Mouse (Mus musculus): ENCODE data around the gene Robo1.

GRCm38 (mm10) chr16:72747696-72748095, 439.6 kb downstream of the Robo1 start:
- no peak for TF ChIP-seq CTCF (IDR thresholded peaks at IDR 0.05; ENCODE audit: low read depth, low read length)
- TF ChIP-seq TAL1 (conservative IDR thresholded peaks at IDR 0.05; ENCODE audit: low read depth, low read length), result no peak
- TF ChIP-seq GATA1 (IDR thresholded peaks at IDR 0.05; ENCODE audit: borderline replicate concordance, low read length), result no peak
- no peak for TF ChIP-seq POLR2AphosphoS5 (IDR thresholded peaks at IDR 0.05; ENCODE audit: insufficient replicate concordance, low read depth, low read length)
- TF ChIP-seq GATA2 (IDR thresholded peaks at IDR 0.05; ENCODE audit: borderline replicate concordance, low read depth, low read length), result no peak
